Mouse (Mus musculus): ENCODE measurements at regions not wholly inside any gene's neighbourhood (a gene's known extent, or its start where the extent isn't known, plus 50 kb on each side); places are given as distances from the start of the nearest gene placed in this dataset.

- Histone ChIP-seq H3K27me3 (replicated peaks) (no peaks in the 10 kb centered on the region), H3K9me3 (replicated peaks; ENCODE audit: low read length) (no peaks in the 10 kb centered on the region), H3K9ac (ENCODE audit: insufficient read depth, low read depth) (no peak overlapping the region), H3K27ac (ENCODE audit: insufficient read depth, low read depth) (no peak overlapping the region), H3K36me3 (replicated peaks in 1 of 2; ENCODE audit: control insufficient read depth in 1 of 2, insufficient read depth in 1 of 2, low read length in 1 of 2) (no peaks in the 10 kb centered on the region), H3K79me2 (replicated peaks; ENCODE audit: control insufficient read depth, extremely low read depth, insufficient read depth, poor library complexity, severe bottlenecking) (no peaks in the 10 kb centered on the region), H3K4me2 (ENCODE audit: insufficient read depth, low read depth, poor library complexity, severe bottlenecking) (no peak overlapping the region), H3K4me3 (replicated peaks in 1 of 3; ENCODE audit: low read depth in 2 of 3, low read length in 2 of 3, poor library complexity in 1 of 3) (no peak overlapping the region), H3K4me1 (ENCODE audit: control insufficient read depth in 1 of 2, insufficient read depth in 2 of 2) (no peaks in the 10 kb centered on the region)
- dilution Hi-C loops (cut with MboI; ENCODE audit: extremely low pct_ligation_motif_present, extremely low pct_unique_long_range_greater_than_20kb, low sequenced_read_pairs) (no loop called here), in situ Hi-C loops (cut with MboI; ENCODE audit: low pct_ligation_motif_present, low pct_unique_long_range_greater_than_20kb, low sequenced_read_pairs) (no loop called here)
- no peak for DNase-seq (ENCODE audit: extremely low read depth)
- no peak for TF ChIP-seq ZNF384 (IDR thresholded peaks at IDR 0.05; ENCODE audit: low read depth, low read length)
- no peak for TF ChIP-seq GABPA (IDR thresholded peaks at IDR 0.05; ENCODE audit: insufficient replicate concordance, low read depth, low read length)
- no peak for TF ChIP-seq E2F4 (IDR thresholded peaks at IDR 0.05; ENCODE audit: insufficient replicate concordance, low read depth, low read length)
- no peak for TF ChIP-seq SIN3A (IDR thresholded peaks at IDR 0.05; ENCODE audit: low read length)
- no peak for TF ChIP-seq HCFC1 (IDR thresholded peaks at IDR 0.05; ENCODE audit: low read depth, low read length)
- no peak for TF ChIP-seq JUN (IDR thresholded peaks at IDR 0.05; ENCODE audit: insufficient read depth, low read depth, low read length)
- no peak for TF ChIP-seq BHLHE40 (IDR thresholded peaks at IDR 0.05; ENCODE audit: low read depth, low read length)
- TF ChIP-seq RAD21 (IDR thresholded peaks at IDR 0.05; ENCODE audit: low read depth, low read length), result no peak
- TF ChIP-seq KAT2A (IDR thresholded peaks at IDR 0.05; ENCODE audit: insufficient replicate concordance, low read length), result no peak
Observed at GRCm38 (mm10) chr13:99071413-99071812, 87.0 kb upstream of the 1700024P04Rik start.

GRCm38 (mm10) chr13:99069767-99070166, 85.4 kb upstream of the 1700024P04Rik start:
- in situ Hi-C loops (cut with MboI; ENCODE audit: low pct_ligation_motif_present, low pct_unique_long_range_greater_than_20kb, low sequenced_read_pairs) (no loop called here), dilution Hi-C loops (cut with MboI; ENCODE audit: extremely low pct_ligation_motif_present, extremely low pct_unique_long_range_greater_than_20kb, low sequenced_read_pairs) (no loop called here)
- Histone ChIP-seq H3K4me1 (ENCODE audit: control insufficient read depth in 1 of 2, insufficient read depth in 2 of 2) (no peaks in the 10 kb centered on the region), H3K9me3 (replicated peaks; ENCODE audit: low read length) (no peaks in the 10 kb centered on the region), H3K36me3 (replicated peaks in 1 of 2; ENCODE audit: control insufficient read depth in 1 of 2, insufficient read depth in 1 of 2, low read length in 1 of 2) (no peaks in the 10 kb centered on the region), H3K9ac (ENCODE audit: insufficient read depth, low read depth) (no peak overlapping the region), H3K79me2 (replicated peaks; ENCODE audit: control insufficient read depth, extremely low read depth, insufficient read depth, poor library complexity, severe bottlenecking) (no peaks in the 10 kb centered on the region), H3K4me3 (replicated peaks in 1 of 3; ENCODE audit: low read depth in 2 of 3, low read length in 2 of 3, poor library complexity in 1 of 3) (no peak overlapping the region), H3K27me3 (replicated peaks) (no peaks in the 10 kb centered on the region), H3K27ac (ENCODE audit: insufficient read depth, low read depth) (no peak overlapping the region), H3K4me2 (ENCODE audit: insufficient read depth, low read depth, poor library complexity, severe bottlenecking) (no peak overlapping the region)
- no peak for DNase-seq (ENCODE audit: extremely low read depth)
- TF ChIP-seq USF2 (conservative IDR thresholded peaks at IDR 0.05; ENCODE audit: low read depth, low read length) (no peak), HCFC1 (IDR thresholded peaks at IDR 0.05; ENCODE audit: low read depth, low read length) (no peak), CTCF (conservative IDR thresholded peaks at IDR 0.05 in 1 of 2, IDR thresholded peaks at IDR 0.05 in 1 of 2; ENCODE audit: low read depth in 2 of 2, low read length in 2 of 2) (no peak), JUN (IDR thresholded peaks at IDR 0.05; ENCODE audit: insufficient read depth, low read depth, low read length) (no peak), NRF1 (IDR thresholded peaks at IDR 0.05; ENCODE audit: low read depth, low read length) (no peak), ZNF384 (IDR thresholded peaks at IDR 0.05; ENCODE audit: low read depth, low read length) (no peak), ETS1 (conservative IDR thresholded peaks at IDR 0.05; ENCODE audit: low read depth, low read length) (no peak)

- in situ Hi-C loops (cut with MboI; ENCODE audit: low pct_ligation_motif_present, low pct_unique_long_range_greater_than_20kb, low sequenced_read_pairs) (no loop called here), dilution Hi-C loops (cut with MboI; ENCODE audit: extremely low pct_ligation_motif_present, extremely low pct_unique_long_range_greater_than_20kb, low sequenced_read_pairs) (no loop called here)
- Histone ChIP-seq H3K27me3 (replicated peaks) (no peaks in the 10 kb centered on the region), H3K27ac (ENCODE audit: insufficient read depth, low read depth) (no peak overlapping the region), H3K4me1 (ENCODE audit: control insufficient read depth in 1 of 2, insufficient read depth in 2 of 2) (no peaks in the 10 kb centered on the region), H3K4me3 (replicated peaks in 1 of 3; ENCODE audit: low read depth in 2 of 3, low read length in 2 of 3, poor library complexity in 1 of 3) (no peak overlapping the region), H3K4me2 (ENCODE audit: insufficient read depth, low read depth, poor library complexity, severe bottlenecking) (no peak overlapping the region), H3K9ac (ENCODE audit: insufficient read depth, low read depth) (no peak overlapping the region), H3K9me3 (replicated peaks; ENCODE audit: low read length) (no peaks in the 10 kb centered on the region), H3K36me3 (replicated peaks in 1 of 2; ENCODE audit: control insufficient read depth in 1 of 2, insufficient read depth in 1 of 2, low read length in 1 of 2) (no peaks in the 10 kb centered on the region), H3K79me2 (replicated peaks; ENCODE audit: control insufficient read depth, extremely low read depth, insufficient read depth, poor library complexity, severe bottlenecking) (no peaks in the 10 kb centered on the region)
- DNase-seq (ENCODE audit: extremely low read depth), result no peak
- TF ChIP-seq ETS1 (conservative IDR thresholded peaks at IDR 0.05; ENCODE audit: low read depth, low read length), result no peak
Observed at GRCm38 (mm10) chr13:99067504-99067903, 83.1 kb upstream of the 1700024P04Rik start.
